Mouse (Mus musculus) kidney, adult 2 months (tissue): ENCODE measurements around the gene Rps12.
"Not testable (repeated sequence)": the region's sequence is repeated elsewhere in the genome, so short reads cannot be mapped to it uniquely, and the experiment has no call there.

Source experiments
- CTCF ChIP-seq: fragments of 200-500 bp; conservative IDR thresholded peaks from 2 replicates; pipeline ENCODE4 v1.5.1; 2011; ENCODE audit warnings: low read depth, mild to moderate bottlenecking, control low read depth, low read length, moderate library complexity, mixed read lengths; ENCODE audit not compliant: insufficient read depth, insufficient read length
- POLR2A ChIP-seq: fragments of 200-500 bp; IDR thresholded peaks from one replicate; pipeline ENCODE4 v1.6.1; 2011; ENCODE audit warnings: low read depth, low read length, control low read depth

- TF ChIP-seq CTCF, POLR2A: not testable (repeated sequence)
Measured at GRCm38 (mm10) chr10:23785599-23785998, 1.5 kb downstream of the Rps12 start.
